Mouse (Mus musculus) urinary bladder, adult 2 months (tissue): ENCODE results near the gene Rprd1b. TPM values are rescaled to one million over a fixed set of nuclear protein-coding genes. Genes with fewer than 3 reads are reported as not detected.

ENCODE experiments used
- DNase-seq: peaks from one replicate; pipeline ENCODE4 v3.0.0; 2022; ENCODE audit warnings: low spot score
- polyA plus RNA-seq: library from polyadenylated mRNA; depleted of rRNA; stranded (reverse); fragments of >200 nt; gene quantifications from 2 replicates; pipeline ENCODE4 v1.2.3, GENCODE M21; 2012

The Rprd1b gene
- polyA plus RNA-seq, 1 experiment = 17.7 TPM

- DNase-seq = no peak
Observed at GRCm38 (mm10) chr2:158146971-158147370, 118.7 kb downstream of the Rprd1b start.

GRCm38 (mm10) chr2:158151077-158151476 is 122.8 kb downstream of the Rprd1b start:
- no peak for DNase-seq

GRCm38 (mm10) chr2:158152685-158153309 is 124.5 kb downstream of the Rprd1b start:
- DNase-seq = no peak

GRCm38 (mm10) chr2:158153728-158154343 is 125.5 kb downstream of the Rprd1b start:
- DNase-seq = no peak

- DNase-seq = no peak
Observed at GRCm38 (mm10) chr2:158154641-158155040, 126.3 kb downstream of the Rprd1b start.

DNA sequence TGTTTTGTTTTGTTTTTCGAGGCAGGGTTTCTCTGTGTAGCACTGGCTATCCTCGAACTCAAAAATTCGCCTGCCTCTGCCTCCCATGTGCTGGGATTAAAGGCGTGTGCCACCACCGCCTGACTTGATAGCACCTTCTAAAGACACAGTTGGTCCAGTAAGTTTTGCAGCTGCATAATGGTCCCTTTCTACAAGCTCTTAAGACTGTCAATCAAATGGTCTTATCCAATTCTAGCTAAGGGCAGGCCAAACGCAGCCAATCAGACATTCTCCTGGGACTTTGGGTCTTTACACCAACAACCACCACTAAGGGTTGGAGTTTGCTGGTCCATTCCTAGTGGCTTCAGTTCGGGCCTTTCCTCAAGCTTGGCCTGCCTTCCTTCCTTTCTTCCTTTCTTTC is 126.8 kb downstream of the Rprd1b start:
- no peak for DNase-seq

DNA sequence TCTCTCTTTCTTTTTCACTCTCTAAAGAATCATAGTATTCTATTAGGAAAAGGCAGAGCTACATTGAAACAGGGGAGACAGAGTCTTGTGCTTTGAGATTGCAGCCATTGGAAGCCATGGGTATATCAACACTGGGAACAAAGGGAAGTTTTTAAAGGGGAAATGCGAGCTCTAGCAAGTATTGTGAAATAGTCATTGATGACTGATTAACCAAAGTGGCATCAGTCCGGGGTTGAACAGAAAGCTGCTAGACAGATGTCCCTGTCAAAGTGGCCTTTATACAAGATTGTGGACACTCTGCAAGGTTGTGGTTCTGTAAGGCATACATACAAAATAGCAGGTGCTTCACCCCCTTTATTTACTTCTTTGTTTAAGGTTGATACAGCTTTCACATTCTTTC is 127.3 kb downstream of the Rprd1b start:
- DNase-seq = no peak

GRCm38 (mm10) chr2:158156487-158156886 is 128.2 kb downstream of the Rprd1b start:
- no peak for DNase-seq

DNA sequence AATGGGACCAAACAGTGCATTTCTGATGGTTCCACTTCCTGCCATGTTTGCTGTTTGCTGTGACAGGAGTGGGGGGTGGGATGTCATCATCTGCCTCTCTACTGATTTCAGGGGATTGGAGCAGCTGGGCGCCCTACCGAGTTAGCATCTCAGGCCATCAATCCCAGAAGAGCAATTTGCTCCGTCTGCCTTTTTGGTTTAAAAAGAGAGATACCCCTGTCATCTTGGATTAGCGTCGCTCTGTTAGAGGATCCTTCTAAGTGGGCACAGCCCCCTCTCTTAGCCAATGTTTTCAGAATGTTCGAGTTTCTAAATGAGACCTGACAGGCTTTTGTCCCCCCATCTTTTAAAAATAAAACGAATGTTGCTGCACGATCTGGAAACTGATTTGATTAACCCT is 129.4 kb downstream of the Rprd1b start:
- no peak for DNase-seq

DNA sequence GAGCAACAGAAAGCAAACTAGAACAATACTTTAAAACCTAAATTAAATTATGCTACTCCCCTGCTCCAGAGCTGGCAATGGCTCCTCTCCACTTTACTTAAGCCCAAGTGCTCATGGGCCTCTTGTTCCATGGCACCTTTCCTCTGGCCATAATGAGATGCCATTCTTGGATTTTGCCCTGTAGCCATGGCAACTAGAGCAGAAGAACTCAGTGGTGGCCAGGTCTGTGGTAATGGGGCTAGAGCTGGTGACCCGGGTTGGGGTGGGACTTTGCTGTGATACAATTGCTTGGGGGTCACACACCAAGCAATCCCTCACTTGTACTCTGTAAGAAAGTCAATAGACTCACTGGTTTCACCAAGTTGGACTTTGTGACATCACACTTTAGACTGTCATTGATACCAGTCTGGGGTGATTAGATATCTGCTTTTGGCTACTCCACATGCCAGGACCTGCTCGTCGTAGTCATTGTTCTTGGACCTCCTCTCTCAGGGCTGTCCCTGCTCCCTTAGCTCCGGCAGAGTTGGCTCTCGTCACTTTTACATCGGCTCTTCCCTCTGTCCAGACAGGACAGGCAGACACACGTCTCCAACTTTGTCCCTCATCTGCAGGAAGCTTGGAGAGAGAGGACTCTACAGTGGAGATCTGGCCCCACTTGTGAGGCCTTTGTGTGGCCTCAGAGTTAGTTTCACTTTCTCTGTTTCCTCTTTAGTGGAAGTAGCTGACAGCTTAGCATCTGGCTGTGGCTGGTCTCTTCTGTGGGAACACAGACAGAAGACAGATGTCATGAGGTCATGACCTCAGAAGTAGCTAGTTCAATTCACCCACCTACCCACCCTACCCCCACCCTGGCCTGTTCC is 131.3 kb downstream of the Rprd1b start:
- no peak for DNase-seq

DNA sequence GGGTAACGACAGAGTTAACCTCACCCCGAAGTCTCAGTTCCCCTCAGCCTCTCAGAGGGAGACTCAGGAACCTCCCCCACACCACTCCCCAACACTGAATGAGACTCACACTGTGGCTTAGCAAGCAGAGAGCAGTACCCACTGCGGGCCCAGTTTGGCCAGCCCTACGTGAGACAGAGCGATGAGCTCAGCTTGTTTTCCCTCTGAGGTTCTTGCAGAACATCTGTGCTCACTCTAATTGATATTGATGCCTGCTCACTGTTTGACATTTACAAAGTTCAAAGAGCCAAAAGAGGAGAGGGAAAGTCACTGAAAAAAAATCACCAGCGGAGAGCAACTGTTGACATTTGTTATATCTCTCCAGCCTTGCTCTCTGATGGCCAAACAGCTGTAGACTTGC is 133.5 kb downstream of the Rprd1b start:
- no peak for DNase-seq

DNA sequence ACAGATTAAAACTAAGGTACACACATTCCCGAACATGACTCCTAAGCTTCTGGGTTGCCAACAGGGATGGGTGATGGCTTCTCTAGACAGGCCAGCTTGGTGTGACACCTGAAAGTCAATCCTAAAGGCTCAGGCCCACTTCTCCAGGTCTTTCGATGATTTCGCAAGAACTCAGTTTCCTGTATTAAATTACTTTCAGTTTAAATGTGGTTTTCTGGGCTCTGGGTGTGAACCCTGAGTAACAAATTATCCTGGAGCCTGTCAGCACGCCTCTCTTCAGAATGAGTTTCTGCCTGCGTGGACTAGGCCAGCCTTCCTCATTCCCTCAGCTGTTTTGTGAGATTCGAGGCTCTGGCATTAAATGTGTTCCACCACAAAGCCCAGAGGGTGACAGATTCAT is 134.7 kb downstream of the Rprd1b start:
- DNase-seq = no peak

DNA sequence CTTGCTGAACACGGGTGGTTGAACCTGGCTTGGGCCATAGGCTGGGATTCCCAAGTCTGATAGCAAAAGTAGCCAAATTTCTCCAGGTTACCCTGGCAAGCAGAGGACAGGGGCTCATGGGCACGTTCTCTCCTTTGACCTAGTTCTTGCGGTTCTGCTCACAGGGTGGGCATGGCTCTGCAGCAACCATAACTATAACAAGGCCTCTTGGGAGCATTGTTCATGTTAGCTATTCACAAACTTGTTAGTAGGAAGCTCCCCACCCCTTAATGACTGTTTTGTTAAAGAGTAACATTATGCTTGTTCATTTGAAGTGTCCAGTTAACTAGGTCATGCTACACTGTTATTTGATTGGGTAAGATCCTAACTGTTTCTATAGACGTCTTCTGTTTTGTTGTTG is 137.5 kb downstream of the Rprd1b start:
- no peak for DNase-seq

GRCm38 (mm10) chr2:158166628-158167027 is 138.3 kb downstream of the Rprd1b start:
- DNase-seq = no peak

DNA sequence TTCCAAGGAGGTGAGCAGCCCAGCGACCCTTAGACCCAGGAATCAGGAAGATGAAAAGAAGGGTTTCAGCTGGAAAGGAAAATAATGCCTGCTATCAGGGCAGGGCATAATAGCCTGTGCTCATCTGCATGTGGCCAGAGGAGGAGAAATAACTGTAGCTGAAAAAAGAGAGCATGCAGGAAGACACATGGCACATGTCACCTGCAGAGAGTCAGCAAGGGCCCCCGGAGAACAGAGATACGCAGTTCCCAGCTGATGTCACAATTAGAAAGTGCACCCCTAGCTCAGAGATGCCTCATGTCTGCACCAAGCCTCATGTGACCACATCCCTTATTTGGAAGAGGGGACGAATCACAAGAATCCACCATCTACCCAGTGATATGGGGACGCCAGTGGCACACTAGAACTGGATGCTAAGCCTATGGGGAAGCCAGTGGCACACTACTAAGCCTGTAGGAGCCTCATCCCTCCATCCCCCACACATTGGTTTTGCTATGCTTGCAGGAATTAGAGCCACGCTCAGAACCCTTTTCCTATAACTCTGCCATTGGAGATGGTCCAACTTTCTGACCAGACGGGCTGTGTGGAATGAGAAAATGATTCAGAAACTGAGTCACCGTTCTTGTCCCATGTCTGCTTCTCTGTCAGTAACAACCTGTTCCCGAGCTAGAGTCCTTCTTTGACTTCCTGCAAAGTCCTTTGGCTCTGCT is 139.4 kb downstream of the Rprd1b start:
- DNase-seq = no peak

DNA sequence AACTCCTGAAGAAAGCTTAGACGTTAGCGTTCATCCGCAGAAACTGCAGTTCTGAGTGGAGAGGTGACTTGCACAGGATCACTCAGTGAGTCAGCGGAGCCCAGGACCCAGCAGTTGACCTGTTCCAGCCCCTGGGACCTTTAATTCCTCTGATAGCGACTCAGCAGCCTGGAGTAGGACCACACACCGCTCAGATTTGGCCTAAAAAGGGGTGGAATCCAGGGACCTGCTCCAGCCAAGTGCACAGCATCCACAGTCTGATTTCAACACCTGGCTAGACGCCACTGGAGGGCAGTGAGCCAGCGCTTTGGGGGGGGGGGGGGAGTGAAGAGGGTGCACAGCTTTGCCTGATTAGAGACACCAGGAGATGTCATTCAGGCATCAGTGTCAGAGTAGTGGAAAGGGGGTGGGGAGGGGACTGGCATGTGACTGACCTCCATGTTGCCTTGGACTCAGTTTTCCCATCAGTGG is 140.5 kb downstream of the Rprd1b start:
- no peak for DNase-seq

DNA sequence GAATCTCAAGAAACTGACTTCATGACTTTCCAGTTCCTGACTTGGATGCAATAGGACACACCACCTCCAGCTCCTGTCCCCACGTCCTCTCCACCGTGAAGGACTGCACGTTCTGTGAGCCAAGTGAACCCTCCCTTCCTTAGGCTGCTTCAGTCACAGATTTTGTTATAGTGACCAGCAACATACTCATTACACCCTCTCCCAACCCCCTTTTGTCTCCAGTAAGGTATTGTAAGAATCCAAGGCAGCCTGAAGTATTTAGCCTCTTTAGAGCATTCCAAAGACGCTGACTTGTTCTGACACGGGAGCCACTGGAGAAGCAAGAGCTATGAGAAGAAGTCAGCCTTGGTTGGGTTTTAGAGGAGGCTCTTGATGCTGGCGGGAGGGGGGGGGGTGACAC is 141.1 kb downstream of the Rprd1b start:
- no peak for DNase-seq

DNA sequence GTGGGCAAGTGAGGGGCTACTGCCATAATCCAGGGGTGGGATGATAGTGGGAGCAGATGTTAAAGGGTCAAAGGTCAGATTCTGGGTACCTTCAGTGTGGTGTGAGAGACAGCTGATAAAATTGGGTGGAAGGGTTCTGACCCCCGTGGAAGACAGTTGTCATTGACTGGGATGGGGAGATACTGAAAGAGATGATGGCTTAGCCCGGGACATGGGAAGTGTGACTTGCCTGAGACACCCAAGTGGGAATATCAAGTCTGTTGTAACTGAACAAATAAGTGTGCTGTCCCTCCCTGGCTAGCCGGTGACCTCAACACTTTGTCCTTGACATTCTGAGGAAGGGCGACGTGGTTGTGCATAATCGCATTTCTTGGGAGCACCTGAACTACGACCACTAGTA is 141.5 kb downstream of the Rprd1b start:
- DNase-seq = no peak

GRCm38 (mm10) chr2:158170394-158170793 is 142.1 kb downstream of the Rprd1b start:
- no peak for DNase-seq

DNA sequence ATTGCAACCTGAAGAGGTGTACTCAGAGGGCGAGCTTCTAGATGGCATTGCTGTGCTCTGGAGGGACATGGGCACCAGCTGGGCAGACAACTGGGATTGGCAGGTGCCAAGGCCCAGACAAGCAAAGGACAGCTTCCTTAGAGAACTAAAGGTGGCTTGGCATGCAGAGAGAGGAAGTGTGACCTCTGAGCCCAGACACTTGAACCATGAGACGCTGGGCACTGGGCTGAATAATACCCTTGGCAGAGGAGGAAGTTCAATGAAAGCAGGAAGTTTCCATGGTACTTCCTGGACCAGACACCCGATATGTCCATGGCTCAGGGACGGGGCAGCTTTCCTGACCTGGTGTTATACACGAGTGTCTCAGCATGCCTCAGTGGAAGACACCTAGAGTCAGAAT is 146.1 kb downstream of the Rprd1b start:
- no peak for DNase-seq

- no peak for DNase-seq
Observed at GRCm38 (mm10) chr2:158174958-158175357, 146.7 kb downstream of the Rprd1b start.

- DNase-seq = no peak
Observed at GRCm38 (mm10) chr2:158175433-158175832, 147.1 kb downstream of the Rprd1b start.
